Mouse (Mus musculus) c-Kit-positive CD71-negative TER-119-negative erythroid progenitor cells, embryonic 14.5 days (primary cell): ENCODE results near the gene Ptpdc1.

Source experiments
- DNase-seq: peaks from one replicate; pipeline ENCODE4 v3.0.0-alpha.2; 2013; ENCODE audit warnings: low read depth

Gene Ptpdc1

GRCm38 (mm10) chr13:48546330-48546917 lies 79.0 kb downstream of the Ptpdc1 start:
- DNase-seq, result peak; percentile 91

- peak; percentile 98 for DNase-seq
Observed at GRCm38 (mm10) chr13:48545476-48546281, 79.8 kb downstream of the Ptpdc1 start.

- DNase-seq, result no peak
Observed at GRCm38 (mm10) chr13:48544867-48545266, 80.6 kb downstream of the Ptpdc1 start.

- DNase-seq, result no peak
Observed at GRCm38 (mm10) chr13:48544391-48544790, 81.1 kb downstream of the Ptpdc1 start.

- no peak for DNase-seq
Observed at GRCm38 (mm10) chr13:48540488-48540887, 85.0 kb downstream of the Ptpdc1 start.

- DNase-seq, result no peak
Observed at GRCm38 (mm10) chr13:48533441-48533840, 92.0 kb downstream of the Ptpdc1 start.

- DNase-seq, result no peak
Observed at GRCm38 (mm10) chr13:48531448-48531847, 94.0 kb downstream of the Ptpdc1 start.

GRCm38 (mm10) chr13:48530685-48531084 lies 94.8 kb downstream of the Ptpdc1 start:
- no peak for DNase-seq

GRCm38 (mm10) chr13:48529028-48529427 lies 96.4 kb downstream of the Ptpdc1 start:
- DNase-seq, result no peak

GRCm38 (mm10) chr13:48528123-48528871 lies 97.2 kb downstream of the Ptpdc1 start:
- DNase-seq, result peak; percentile 80
